Mouse (Mus musculus): ENCODE measurements around the gene Lrrk1.

- no peak for TF ChIP-seq GATA1 (IDR thresholded peaks at IDR 0.05; ENCODE audit: borderline replicate concordance, low read length)
- TF ChIP-seq FLI1 (IDR thresholded peaks at IDR 0.05; ENCODE audit: low read length) = no peak
These were observed 124.7 kb downstream of the Lrrk1 start for GRCm38 (mm10) chr7:66263421-66263820.

Measured in megakaryocyte, embryonic 14.5 days (primary cell).